Mouse (Mus musculus) liver, postnatal 0 days (tissue): ENCODE measurements around the gene Cdcp2.

Experiments used
- CTCF ChIP-seq: sonication (generic); IDR thresholded peaks from 2 replicates; pipeline ENCODE4 v1.5.1; 2016; ENCODE audit warnings: antibody characterized with exemption, low read depth
- EP300 ChIP-seq: IDR thresholded peaks from 2 replicates; pipeline ENCODE4 v1.6.1; 2016; ENCODE audit warnings: antibody characterized with exemption, low read depth, mild to moderate bottlenecking

GRCm38 (mm10) chr4:107138948-107139835, 42.5 kb downstream of the Cdcp2 start:
- no peak for TF ChIP-seq EP300
- no peak for TF ChIP-seq CTCF
